Mouse (Mus musculus) embryonic facial prominence, embryonic 12.5 days (tissue): ENCODE results near the gene Sct. TPM values are rescaled to one million over a fixed set of nuclear protein-coding genes. Genes with fewer than 3 reads are reported as not detected.
"Not testable (repeated sequence)": the region's sequence is repeated elsewhere in the genome, so short reads cannot be mapped to it uniquely, and the experiment has no call there.

Experiments used
- ATAC-seq: fragments of 200-750 bp; cut with Nextera tagmentation; 2 replicates; pipeline ENCODE4 v1.8.0; 2017; ENCODE audit not compliant: insufficient number of reproducible peaks, insufficient read depth, low FRiP score, low TSS enrichment
- H3K27ac ChIP-seq: fragments of 300-500 bp; sonication (generic); 2 replicates; pipeline ENCODE4 v1.5.1; 2016; ENCODE audit warnings: mild to moderate bottlenecking
- H3K27me3 ChIP-seq: fragments of 300-500 bp; sonication (generic); 2 replicates; pipeline ENCODE4 v1.6.1; 2016; ENCODE audit warnings: mild to moderate bottlenecking, moderate library complexity
- H3K36me3 ChIP-seq: fragments of 300-500 bp; sonication (generic); 2 replicates; pipeline ENCODE4 v1.6.1; 2016; ENCODE audit warnings: mild to moderate bottlenecking
- H3K4me1 ChIP-seq: fragments of 300-500 bp; sonication (generic); 2 replicates; pipeline ENCODE4 v1.6.1; 2016
- H3K4me2 ChIP-seq: fragments of 300-500 bp; sonication (generic); replicated peaks from 2 replicates; pipeline ENCODE4 v1.6.1; 2016; ENCODE audit warnings: mild to moderate bottlenecking, moderate library complexity
- H3K4me3 ChIP-seq: fragments of 300-500 bp; sonication (generic); 2 replicates; pipeline ENCODE4 v1.5.1; 2016; ENCODE audit warnings: mild to moderate bottlenecking
- H3K9ac ChIP-seq: fragments of 300-500 bp; sonication (generic); 2 replicates; pipeline ENCODE4 v1.6.1; 2016; ENCODE audit warnings: mild to moderate bottlenecking, moderate library complexity
- H3K9me3 ChIP-seq: fragments of 300-500 bp; sonication (generic); 2 replicates; pipeline ENCODE4 v1.6.1; 2016; ENCODE audit warnings: mild to moderate bottlenecking, moderate library complexity
- WGBS: fragments of 180-500 bp; shearing (Covaris S2); methylation state at CpG from one replicate; pipeline ENCODE4 v1.1.7; 2016; 5-methylcytosine and 5-hydroxymethylcytosine counted together
- polyA plus RNA-seq: library from polyadenylated mRNA; unstranded; fragments of >200 nt; fragmentation: Nextera tagmentation; extraction: Ambion mirVana; gene quantifications from 2 replicates; pipeline ENCODE4 v1.2.1, GENCODE M21; 2016

Gene Sct
- polyA plus RNA-seq, 1 experiment from 2014 or later = 5.0 TPM

DNA sequence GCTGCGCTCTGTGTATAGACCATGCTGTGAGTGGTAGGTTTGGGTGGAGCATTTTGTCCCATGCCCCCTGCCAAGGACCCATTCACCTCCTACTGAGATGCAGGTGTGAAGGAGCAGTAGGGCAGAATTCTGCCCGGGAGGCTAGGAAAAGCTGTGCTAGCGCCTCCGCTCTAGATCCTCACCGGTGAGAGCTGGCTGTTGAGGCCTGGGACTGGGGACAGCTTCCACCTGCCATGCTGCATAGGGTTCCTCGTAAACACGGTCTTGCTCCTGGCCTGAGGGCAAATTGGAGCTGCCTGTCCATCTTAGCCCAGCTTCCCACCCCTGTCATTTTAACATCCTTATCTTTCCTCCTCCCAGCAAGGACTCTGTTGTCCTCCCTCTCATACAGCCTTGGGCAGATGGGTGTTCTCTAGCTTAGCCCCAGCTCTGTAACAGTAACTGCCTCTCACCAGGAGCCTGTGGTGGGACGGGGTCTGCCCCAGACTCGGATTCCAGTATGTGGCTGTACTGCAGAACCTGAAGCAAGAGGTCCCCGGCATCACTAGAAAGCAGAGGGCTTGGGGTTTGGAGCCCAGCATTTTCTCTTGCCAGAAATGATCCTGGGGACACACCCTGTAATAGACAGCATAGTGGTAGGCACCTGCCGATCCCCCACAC is 14.8 kb downstream of the Sct start:
- Histone ChIP-seq H3K4me2 (no peak overlapping the region), H3K9me3 (no peaks in the 10 kb centered on the region), H3K36me3 (peaks cover 50% of the 10 kb centered on the region), H3K27me3 (no peaks in the 10 kb centered on the region), H3K4me1 (peaks cover 16% of the 10 kb centered on the region; the same call in 1 of the 2 replicates), H3K4me3 (no peak overlapping the region), H3K27ac (no peak overlapping the region), H3K9ac (no peak overlapping the region)
- ATAC-seq = no peak
- 69% methylated on average over 11 of the region's 11 CpGs for WGBS

DNA sequence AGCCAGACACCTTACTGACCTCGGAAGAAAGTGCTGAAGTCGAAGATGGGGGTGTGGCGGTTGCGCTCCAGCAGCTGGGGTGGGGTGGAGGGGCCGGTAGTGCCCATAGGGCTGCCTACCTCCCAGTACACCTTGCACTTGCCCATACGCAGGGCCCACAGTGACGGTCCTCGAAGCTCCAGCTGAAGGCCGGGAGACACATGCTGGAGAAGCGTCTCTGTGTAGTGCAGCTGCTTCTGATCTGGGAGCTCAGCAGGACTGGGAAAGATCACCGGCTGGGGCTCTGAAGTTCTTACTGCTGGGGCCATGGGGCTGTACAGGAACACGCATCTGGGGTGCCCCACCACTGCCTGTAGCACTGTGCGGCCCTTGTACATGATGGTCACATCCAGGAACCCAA is 15.3 kb downstream of the Sct start:
- Histone ChIP-seq H3K4me3 (no peak overlapping the region), H3K4me1 (peaks cover 16% of the 10 kb centered on the region; the same call in 1 of the 2 replicates), H3K27ac (no peak overlapping the region), H3K4me2 (no peak overlapping the region), H3K9ac (no peak overlapping the region), H3K36me3 (peaks cover 55% of the 10 kb centered on the region), H3K27me3 (no peaks in the 10 kb centered on the region), H3K9me3 (no peaks in the 10 kb centered on the region)
- no peak for ATAC-seq
- 88% methylated on average over 13 of the region's 13 CpGs for WGBS

DNA sequence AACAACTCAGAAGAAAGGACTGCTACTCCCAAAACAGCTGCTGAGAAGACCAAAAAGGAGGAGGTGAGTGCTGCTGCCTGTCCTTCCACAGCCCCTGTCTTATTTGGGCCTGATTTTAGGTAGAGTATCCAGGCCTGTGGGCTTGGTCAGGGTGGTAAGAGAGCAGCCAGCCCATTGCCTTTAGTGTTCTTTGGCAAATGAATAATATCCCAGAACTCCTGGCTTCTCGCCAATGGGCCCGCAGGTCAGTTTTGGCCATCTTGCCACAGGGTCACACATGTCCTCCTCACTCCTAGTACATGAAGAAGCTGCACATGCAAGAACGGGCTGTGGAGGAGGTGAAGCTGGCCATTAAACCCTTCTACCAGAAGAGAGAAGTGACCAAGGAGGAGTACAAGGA is 17.5 kb downstream of the Sct start:
- WGBS = 90% methylated on average over 3 of the region's 3 CpGs
- Histone ChIP-seq H3K36me3 (peaks cover 76% of the 10 kb centered on the region), H3K9me3 (no peaks in the 10 kb centered on the region), H3K4me1 (peaks cover 15% of the 10 kb centered on the region; the same call in 1 of the 2 replicates), H3K9ac (no peak overlapping the region), H3K4me3 (no peak overlapping the region), H3K4me2 (no peak overlapping the region), H3K27ac (no peak overlapping the region), H3K27me3 (no peaks in the 10 kb centered on the region)
- no peak for ATAC-seq

DNA sequence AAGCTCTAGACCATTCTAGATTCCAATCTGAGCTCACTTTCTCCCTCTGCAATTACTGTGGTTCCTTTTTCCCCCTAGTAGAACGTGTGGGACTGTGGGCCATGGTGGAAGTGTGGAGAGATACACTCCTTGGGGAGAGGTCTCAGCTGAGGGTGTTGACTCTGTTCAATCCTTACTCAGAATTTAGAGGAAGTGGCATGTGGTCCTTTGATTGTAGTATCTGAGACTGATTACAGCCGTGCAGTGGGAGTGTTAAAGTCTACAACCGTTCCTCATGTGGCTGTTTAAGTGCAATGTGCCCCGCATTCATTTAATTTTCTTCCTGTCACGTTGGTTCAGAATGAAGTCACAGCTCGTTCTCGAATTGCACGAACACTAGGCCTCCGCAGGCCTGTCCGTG is 22.8 kb downstream of the Sct start:
- Histone ChIP-seq H3K27me3 (no peaks in the 10 kb centered on the region), H3K27ac (no peak overlapping the region), H3K9me3 (no peaks in the 10 kb centered on the region), H3K4me3 (no peak overlapping the region), H3K4me2 (no peak overlapping the region), H3K36me3 (peaks cover 86% of the 10 kb centered on the region), H3K9ac (no peak overlapping the region), H3K4me1 (no peaks in the 10 kb centered on the region)
- 92% methylated on average over 10 of the region's 10 CpGs for WGBS
- no peak for ATAC-seq

DNA sequence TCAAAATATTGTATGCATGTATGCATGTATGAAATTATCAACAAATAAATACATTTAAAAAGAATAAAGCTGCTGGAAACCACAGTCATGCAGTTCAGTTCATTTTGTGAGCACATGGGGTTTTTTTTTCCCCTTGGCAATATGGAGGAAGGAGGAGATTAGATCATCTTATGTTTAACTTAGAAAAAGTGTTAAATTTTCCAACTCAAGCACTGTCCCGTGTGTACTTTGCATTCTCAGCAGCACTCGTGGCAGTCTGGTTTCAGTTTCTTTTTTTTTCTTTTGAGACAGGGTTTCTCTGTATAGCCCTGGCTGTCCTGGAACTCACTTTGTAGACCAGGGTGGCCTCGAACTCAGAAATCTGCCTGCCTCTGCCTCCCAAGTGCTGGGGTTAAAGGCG is 28.4 kb downstream of the Sct start:
- 91% methylated on average over 4 of the region's 4 CpGs for WGBS
- H3K9me3 ChIP-seq, H3K4me2 ChIP-seq, H3K27me3 ChIP-seq, H3K4me1 ChIP-seq, H3K27ac ChIP-seq, ATAC-seq, H3K4me3 ChIP-seq, H3K9ac ChIP-seq: not testable (repeated sequence)
- peaks cover 88% of the 10 kb centered on the region for H3K36me3 ChIP-seq

DNA sequence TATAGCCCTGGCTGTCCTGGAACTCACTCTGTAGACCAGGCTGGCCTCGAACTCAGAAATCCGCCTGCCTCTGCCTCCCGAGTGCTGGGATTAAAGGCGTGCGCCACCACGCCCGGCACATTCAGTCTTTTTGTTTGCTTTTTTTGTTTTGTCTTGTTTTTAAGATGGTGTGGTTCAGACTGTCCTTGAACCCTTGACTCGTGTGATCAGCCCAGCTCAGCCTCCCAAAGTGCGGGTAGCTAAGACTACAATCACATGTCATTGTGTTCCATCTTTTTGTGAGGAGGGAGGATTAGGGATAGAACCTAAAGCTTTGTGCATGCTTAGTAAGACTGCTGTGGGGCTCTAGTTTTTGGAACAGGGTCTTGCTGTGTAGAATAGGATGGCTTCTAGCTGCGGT is 47.4 kb downstream of the Sct start:
- ATAC-seq = no peak
- 92% methylated on average over 10 of the region's 10 CpGs for WGBS
- H3K36me3 ChIP-seq = peaks cover 53% of the 10 kb centered on the region

DNA sequence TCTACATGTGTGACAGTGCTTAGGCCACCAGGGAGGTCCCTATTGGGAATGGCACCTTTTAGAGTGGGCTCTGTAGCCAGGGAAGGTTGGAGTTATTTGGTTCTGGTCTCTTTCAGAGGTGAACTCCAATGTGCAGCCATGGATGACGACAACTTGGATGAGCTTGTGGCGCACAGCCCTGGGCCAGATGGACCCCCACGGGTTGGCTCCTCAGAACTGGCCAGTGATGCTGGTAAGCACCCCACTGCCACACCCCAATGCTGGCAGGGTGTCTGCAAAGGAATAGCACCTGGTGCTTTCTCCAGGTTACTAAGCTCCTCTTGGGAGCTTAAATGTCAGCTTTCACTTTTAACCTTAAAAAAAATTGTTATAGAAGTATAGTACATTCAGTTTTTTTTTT is 47.8 kb downstream of the Sct start:
- no peak for ATAC-seq
- H3K27me3 ChIP-seq = no peaks in the 10 kb centered on the region
- 91% methylated on average over 3 of the region's 3 CpGs for WGBS
- peaks cover 52% of the 10 kb centered on the region for H3K36me3 ChIP-seq
- no peak overlapping the region for H3K27ac ChIP-seq
- no peaks in the 10 kb centered on the region for H3K9me3 ChIP-seq
- H3K4me2 ChIP-seq = no peak overlapping the region
- H3K9ac ChIP-seq = no peak overlapping the region
- peaks cover 12% of the 10 kb centered on the region for H3K4me1 ChIP-seq
- H3K4me3 ChIP-seq = no peak overlapping the region

More for the DNA sequence above, 47.4 kb downstream of the Sct start:
- Histone ChIP-seq H3K4me1 (peaks cover 12% of the 10 kb centered on the region), H3K27me3 (no peaks in the 10 kb centered on the region), H3K27ac (no peak overlapping the region), H3K9ac (no peak overlapping the region), H3K9me3 (no peaks in the 10 kb centered on the region), H3K4me3 (no peak overlapping the region), H3K4me2 (no peak overlapping the region)

DNA sequence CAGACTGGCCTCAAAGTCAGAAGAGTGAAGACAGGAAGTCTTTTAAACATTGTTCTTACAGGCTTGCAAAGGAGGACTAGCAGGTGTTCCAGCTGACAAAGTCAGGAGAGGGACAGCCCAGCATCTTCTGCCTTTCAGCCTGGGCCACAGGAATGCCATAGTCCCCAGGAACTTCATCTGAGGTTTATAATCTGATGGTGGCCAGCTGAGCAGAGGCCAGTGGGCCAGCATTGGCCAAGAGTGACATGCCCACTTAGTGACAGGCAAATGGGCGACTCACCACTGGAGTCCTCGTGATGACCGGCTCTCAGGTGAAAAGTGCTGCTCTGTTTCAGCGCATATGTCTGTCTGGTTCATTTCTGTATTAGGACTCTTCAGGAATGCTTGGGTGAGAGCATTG is 48.4 kb downstream of the Sct start:
- Histone ChIP-seq H3K27ac (no peak overlapping the region), H3K36me3 (peaks cover 48% of the 10 kb centered on the region), H3K4me3 (no peak overlapping the region), H3K4me2 (0 out of 2 replicates have a peak overlapping the region, but pooled peaks have one; percentile 96), H3K9ac (no peak overlapping the region), H3K4me1 (peaks cover 12% of the 10 kb centered on the region), H3K27me3 (no peaks in the 10 kb centered on the region), H3K9me3 (no peaks in the 10 kb centered on the region)
- no peak for ATAC-seq
- 90% methylated on average over 4 of the region's 4 CpGs for WGBS

DNA sequence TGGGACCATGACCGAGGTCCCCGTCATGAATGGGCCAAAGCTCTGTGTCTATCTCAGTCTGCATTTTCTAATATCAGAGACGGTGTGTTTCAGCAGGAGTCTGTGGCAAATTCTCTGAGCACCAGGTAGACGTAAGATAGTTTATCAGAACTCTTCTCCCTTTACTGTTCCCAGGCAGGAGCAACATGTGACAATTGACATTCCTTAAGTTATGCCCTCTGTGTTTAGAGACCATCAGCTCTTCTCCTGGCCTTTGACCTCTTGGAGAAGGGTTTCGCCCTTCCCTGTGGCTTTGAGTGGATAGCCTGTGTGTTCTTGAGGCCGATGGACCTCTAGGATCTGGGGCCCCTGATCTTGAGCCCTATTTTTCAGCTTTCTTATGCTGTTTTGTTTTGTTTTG is 49.2 kb downstream of the Sct start:
- H3K4me2 ChIP-seq = peak overlapping the region; percentile 96
- ATAC-seq = no peak
- peaks cover 12% of the 10 kb centered on the region for H3K4me1 ChIP-seq
- no peaks in the 10 kb centered on the region for H3K27me3 ChIP-seq
- peak overlapping the region; percentile 99 for H3K9ac ChIP-seq
- WGBS = 62% methylated on average over 6 of the region's 6 CpGs
- H3K9me3 ChIP-seq = no peaks in the 10 kb centered on the region
- no peak overlapping the region for H3K27ac ChIP-seq
- peaks cover 40% of the 10 kb centered on the region for H3K36me3 ChIP-seq
- H3K4me3 ChIP-seq = peak overlapping the region; percentile 99

Other genes with a start within 250 kb of the Sct start
- gene B4galnt4, start 218.0 kb downstream of the Sct start, polyA plus RNA-seq = 35.2 and 39.2 TPM in 2 replicates
- 13.3 and 16.2 TPM in 2 replicates for gene Pkp3, start 200.9 kb downstream of the Sct start, polyA plus RNA-seq
- gene Sigirr, start 178.6 kb downstream of the Sct start, polyA plus RNA-seq = 1.9 and 3.0 TPM in 2 replicates
- gene Ano9, start 161.3 kb downstream of the Sct start, polyA plus RNA-seq = 2.2 and 2.5 TPM in 2 replicates
- 82.2 and 84.7 TPM in 2 replicates for gene Ptdss2, start 156.8 kb downstream of the Sct start, polyA plus RNA-seq
- 87.9 and 88.1 TPM in 2 replicates for gene Rnh1, start 106.3 kb downstream of the Sct start, polyA plus RNA-seq
- gene Hras, start 85.1 kb downstream of the Sct start, polyA plus RNA-seq = 91.0 and 111 TPM in 2 replicates
- gene Lrrc56, start 85.0 kb downstream of the Sct start, polyA plus RNA-seq = 12.1 and 13.4 TPM in 2 replicates
- gene Lmntd2, start 65.1 kb downstream of the Sct start, polyA plus RNA-seq = 3.9 TPM in 2 replicates
- gene Rassf7, start 63.3 kb downstream of the Sct start, polyA plus RNA-seq = 38.6 and 42.3 TPM in 2 replicates
- gene Phrf1, start 50.3 kb downstream of the Sct start, polyA plus RNA-seq = 87.1 and 99.9 TPM in 2 replicates
- 0.99 and 1.1 TPM in 2 replicates for gene Irf7, start 12.7 kb downstream of the Sct start, polyA plus RNA-seq
- not detected in 2 replicates for gene Cdhr5, start 2.3 kb downstream of the Sct start, polyA plus RNA-seq
- gene Drd4, start 12.9 kb upstream of the Sct start, polyA plus RNA-seq = 1.7 and 2.3 TPM in 2 replicates
- 75.4 and 83.4 TPM in 2 replicates for gene Deaf1, start 48.6 kb upstream of the Sct start, polyA plus RNA-seq
- gene Tmem80, start 48.6 kb upstream of the Sct start, polyA plus RNA-seq = 54.3 and 56.7 TPM in 2 replicates
- gene Eps8l2, start 59.7 kb upstream of the Sct start, polyA plus RNA-seq = 5.6 and 5.7 TPM in 2 replicates
- gene Taldo1, start 113.1 kb upstream of the Sct start, polyA plus RNA-seq = 303 and 306 TPM in 2 replicates
- gene Gatd1, start 135.0 kb upstream of the Sct start, polyA plus RNA-seq = 62.2 and 68.5 TPM in 2 replicates
- gene Cend1, start 150.4 kb upstream of the Sct start, polyA plus RNA-seq = 7.4 and 10.4 TPM in 2 replicates
- gene Slc25a22, start 158.8 kb upstream of the Sct start, polyA plus RNA-seq = 39.2 and 41.9 TPM in 2 replicates
- gene Pidd1, start 164.9 kb upstream of the Sct start, polyA plus RNA-seq = 14.9 and 15.0 TPM in 2 replicates
- 1,180 and 1,203 TPM in 2 replicates for gene Rplp2, start 168.2 kb upstream of the Sct start, polyA plus RNA-seq
- 13.9 and 14.6 TPM in 2 replicates for gene Pnpla2, start 176.1 kb upstream of the Sct start, polyA plus RNA-seq
- 12.8 and 13.3 TPM in 2 replicates for gene Cracr2b, start 182.0 kb upstream of the Sct start, polyA plus RNA-seq
- gene Cd151, start 188.3 kb upstream of the Sct start, polyA plus RNA-seq = 17.0 and 19.6 TPM in 2 replicates
- 66.2 and 68.9 TPM in 2 replicates for gene Polr2l, start 196.0 kb upstream of the Sct start, polyA plus RNA-seq
- 36.8 and 43.3 TPM in 2 replicates for gene Tspan4, start 196.1 kb upstream of the Sct start, polyA plus RNA-seq